Mouse (Mus musculus) C2C12 (cell line): ENCODE data around the gene Pde4dip. TPM values are rescaled to one million over a fixed set of nuclear protein-coding genes. Genes with fewer than 3 reads are reported as not detected.

Experiments used
- H3K27me3 ChIP-seq: one replicate; pipeline ENCODE4 v1.6.1; 2011; ENCODE audit not compliant: control insufficient read depth, insufficient read depth, insufficient read length
- H3K36me3 ChIP-seq: one replicate; pipeline ENCODE4 v1.6.1; 2011; ENCODE audit not compliant: control insufficient read depth, insufficient read depth
- H3K4me3 ChIP-seq: one replicate; pipeline ENCODE4 v1.5.1; 2011; ENCODE audit warnings: mild to moderate bottlenecking, control low read depth; ENCODE audit not compliant: poor library complexity, insufficient read depth, severe bottlenecking
- H3K79me2 ChIP-seq: one replicate; pipeline ENCODE4 v1.6.1; 2011; ENCODE audit not compliant: control insufficient read depth, insufficient read depth
- H3K79me3 ChIP-seq: one replicate; pipeline ENCODE4 v1.6.1; 2011; ENCODE audit warnings: low read depth, control low read depth
- H3ac ChIP-seq: one replicate; pipeline ENCODE3; 2011; ENCODE audit warnings: low read depth; ENCODE audit not compliant: control insufficient read depth, insufficient read length
- CEBPB ChIP-seq: IDR thresholded peaks from one replicate; pipeline ENCODE4 v1.6.1; 2011; ENCODE audit warnings: low read depth, mild to moderate bottlenecking, control low read depth, moderate library complexity
- CTCF ChIP-seq: IDR thresholded peaks from one replicate; pipeline ENCODE4 v1.5.1; 2011; ENCODE audit not compliant: control insufficient read depth, insufficient read depth, insufficient read length
- FOSL1 ChIP-seq: IDR thresholded peaks from one replicate; pipeline ENCODE4 v1.8.0; 2011; ENCODE audit warnings: mild to moderate bottlenecking, low read length; ENCODE audit not compliant: poor library complexity, insufficient read depth, severe bottlenecking
- MAX ChIP-seq: IDR thresholded peaks from one replicate; pipeline ENCODE4 v1.6.1; 2011; ENCODE audit warnings: mild to moderate bottlenecking, control low read depth
- MYOD1 ChIP-seq: IDR thresholded peaks from one replicate; pipeline ENCODE4 v1.6.1; 2011; ENCODE audit warnings: low read depth; ENCODE audit not compliant: control insufficient read depth, insufficient read length
- MYOG ChIP-seq: IDR thresholded peaks from one replicate; pipeline ENCODE4 v1.6.1; 2011; ENCODE audit not compliant: control insufficient read depth, insufficient read length; ENCODE audit errors: extremely low read depth
- USF1 ChIP-seq: IDR thresholded peaks from one replicate; pipeline ENCODE4 v1.6.1; 2011; ENCODE audit warnings: low read depth, mild to moderate bottlenecking, control low read depth, moderate library complexity
- polyA plus RNA-seq: library from polyadenylated mRNA; unstranded; fragments of >200 nt; fragmentation: generic; extraction: Trizol; gene quantifications from one replicate; pipeline ENCODE4 v1.2.1, GENCODE M21; 2012; ENCODE audit warnings: missing spikeins

The Pde4dip gene
- polyA plus RNA-seq, 1 experiment: 26.4 TPM

DNA sequence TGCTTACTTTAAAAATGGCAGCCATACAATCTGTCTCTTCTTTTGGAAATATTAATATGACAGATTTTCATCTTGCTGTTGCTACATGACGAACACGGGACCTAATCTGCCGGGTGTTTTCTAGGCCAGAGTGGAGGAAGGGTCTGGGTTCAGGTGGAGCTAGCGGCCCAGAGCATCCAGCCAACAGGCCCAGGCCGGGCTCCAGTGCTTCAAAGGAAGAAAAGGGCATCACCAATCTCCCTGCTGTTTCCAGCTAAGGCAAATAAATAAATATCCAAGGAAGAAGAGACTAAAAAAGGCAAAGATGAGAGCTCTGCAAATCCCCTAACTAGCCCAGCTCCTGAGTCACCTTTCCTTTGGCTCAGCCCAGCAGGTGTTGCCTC lies 731 bp downstream of the Pde4dip start:
- no peak overlapping the region for H3K4me3 ChIP-seq
- H3K79me2 ChIP-seq: no peaks in the 10 kb centered on the region
- TF ChIP-seq CEBPB (no peak), MYOG (no peak), FOSL1 (no peak), CTCF (no peak), MAX (no peak), USF1 (no peak), MYOD1 (no peak)

DNA sequence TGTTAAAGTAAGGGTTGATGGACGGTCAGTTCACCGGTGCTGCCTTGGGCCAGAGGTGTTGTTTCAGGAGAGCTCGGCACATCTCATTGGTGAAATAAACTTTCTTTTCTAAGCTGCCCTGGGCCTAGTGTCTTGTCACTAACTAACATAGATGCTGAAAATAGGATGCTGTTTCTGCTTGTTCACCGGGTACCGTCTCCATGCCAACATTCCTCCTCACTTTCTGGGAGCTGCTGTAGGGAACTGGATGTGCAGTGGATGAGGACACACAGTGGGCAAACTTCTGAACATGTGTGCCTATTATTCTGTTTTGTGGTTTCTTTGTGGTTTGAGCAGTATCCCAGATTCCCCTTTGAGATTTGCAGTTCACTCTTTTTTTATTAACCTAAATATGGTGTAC lies 6.9 kb downstream of the Pde4dip start:
- Histone ChIP-seq H3ac (no peak overlapping the region), H3K79me2 (no peaks in the 10 kb centered on the region), H3K79me3 (no peaks in the 10 kb centered on the region), H3K36me3 (no peaks in the 10 kb centered on the region), H3K27me3 (no peaks in the 10 kb centered on the region), H3K4me3 (no peak overlapping the region)
- no peak for TF ChIP-seq FOSL1
- no peak for TF ChIP-seq USF1
- TF ChIP-seq MYOG: no peak
- TF ChIP-seq MYOD1: no peak
- TF ChIP-seq CEBPB: no peak
- no peak for TF ChIP-seq MAX
- TF ChIP-seq CTCF: no peak

More for the DNA sequence above, 731 bp downstream of the Pde4dip start:
- H3ac ChIP-seq: no peak overlapping the region
- H3K36me3 ChIP-seq: no peaks in the 10 kb centered on the region
- H3K79me3 ChIP-seq: no peaks in the 10 kb centered on the region
- H3K27me3 ChIP-seq: peaks cover 23% of the 10 kb centered on the region

DNA sequence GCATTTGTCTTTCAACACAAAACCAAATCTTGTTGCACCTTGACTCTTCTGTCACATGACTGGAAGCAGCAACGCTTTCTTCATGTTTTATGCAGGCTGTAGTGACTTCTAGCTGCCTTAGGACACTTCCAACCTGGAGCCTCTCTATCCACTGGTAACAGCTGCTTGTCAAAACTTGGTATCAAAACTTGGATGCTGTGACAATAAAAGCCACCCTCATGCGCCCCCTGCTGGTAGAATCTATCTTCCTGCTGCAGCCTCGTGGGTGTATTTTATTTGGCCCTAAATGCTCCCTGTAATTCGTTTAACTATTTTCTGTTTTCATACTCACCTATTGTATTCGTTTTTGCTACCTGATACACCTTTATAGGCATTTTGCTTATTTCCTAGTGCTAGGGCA lies 9.3 kb downstream of the Pde4dip start:
- Histone ChIP-seq H3K4me3 (no peak overlapping the region), H3ac (no peak overlapping the region), H3K36me3 (no peaks in the 10 kb centered on the region), H3K79me3 (no peaks in the 10 kb centered on the region), H3K79me2 (no peaks in the 10 kb centered on the region), H3K27me3 (no peaks in the 10 kb centered on the region)
- TF ChIP-seq CTCF (peak; percentile 65), FOSL1 (no peak)

DNA sequence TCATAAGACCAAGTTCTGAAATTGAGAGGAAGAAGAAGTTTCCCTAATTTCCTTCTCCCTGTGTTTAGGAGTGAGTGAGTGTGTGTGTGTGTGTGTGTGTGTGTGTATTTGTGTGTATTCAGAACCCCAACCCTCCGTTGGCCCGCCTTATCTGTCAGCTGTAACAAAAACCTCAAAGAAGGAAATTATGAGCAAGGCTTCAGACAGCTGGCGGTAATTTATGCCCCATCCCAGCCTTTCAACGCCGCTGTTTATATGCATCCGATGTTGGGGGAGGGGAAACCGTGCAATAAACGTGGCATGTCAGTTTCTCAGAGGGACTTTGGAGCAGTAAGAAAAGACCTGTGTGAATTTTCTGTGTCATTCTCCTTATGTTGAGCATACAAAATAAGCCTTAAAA lies 12.2 kb downstream of the Pde4dip start:
- no peak overlapping the region for H3ac ChIP-seq
- TF ChIP-seq MAX: no peak
- no peak for TF ChIP-seq CTCF
- TF ChIP-seq FOSL1: no peak
- TF ChIP-seq MYOG: no peak
- H3K36me3 ChIP-seq: no peaks in the 10 kb centered on the region
- H3K4me3 ChIP-seq: no peak overlapping the region
- no peaks in the 10 kb centered on the region for H3K79me3 ChIP-seq
- no peaks in the 10 kb centered on the region for H3K79me2 ChIP-seq
- H3K27me3 ChIP-seq: no peaks in the 10 kb centered on the region

DNA sequence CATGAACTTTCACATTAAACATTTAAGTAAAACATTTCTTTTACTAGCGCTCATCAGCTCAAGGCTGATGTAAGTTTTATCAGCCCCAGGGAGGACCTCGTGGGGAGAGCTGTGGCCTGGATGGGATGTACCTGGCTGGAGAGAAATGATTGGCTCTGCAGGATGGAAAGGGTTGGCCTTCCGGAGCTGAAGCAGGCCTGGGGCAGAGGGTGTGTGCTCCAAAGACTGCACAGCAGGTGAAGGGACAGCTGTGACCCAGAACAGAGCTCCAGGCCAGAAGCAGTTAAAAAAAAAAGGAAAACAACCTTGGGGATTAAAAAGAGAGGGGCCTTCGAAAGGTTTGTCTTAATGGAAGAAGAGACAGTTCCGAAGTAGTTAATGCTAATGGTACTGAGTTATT lies 13.7 kb downstream of the Pde4dip start:
- no peak overlapping the region for H3K4me3 ChIP-seq
- H3K27me3 ChIP-seq: no peaks in the 10 kb centered on the region
- TF ChIP-seq MAX: no peak
- no peak for TF ChIP-seq CTCF
- no peak for TF ChIP-seq FOSL1
- no peak for TF ChIP-seq MYOG
- no peak for TF ChIP-seq USF1
- TF ChIP-seq CEBPB: no peak
- TF ChIP-seq MYOD1: no peak
- no peaks in the 10 kb centered on the region for H3K79me3 ChIP-seq
- no peaks in the 10 kb centered on the region for H3K36me3 ChIP-seq
- no peaks in the 10 kb centered on the region for H3K79me2 ChIP-seq
- no peak overlapping the region for H3ac ChIP-seq

DNA sequence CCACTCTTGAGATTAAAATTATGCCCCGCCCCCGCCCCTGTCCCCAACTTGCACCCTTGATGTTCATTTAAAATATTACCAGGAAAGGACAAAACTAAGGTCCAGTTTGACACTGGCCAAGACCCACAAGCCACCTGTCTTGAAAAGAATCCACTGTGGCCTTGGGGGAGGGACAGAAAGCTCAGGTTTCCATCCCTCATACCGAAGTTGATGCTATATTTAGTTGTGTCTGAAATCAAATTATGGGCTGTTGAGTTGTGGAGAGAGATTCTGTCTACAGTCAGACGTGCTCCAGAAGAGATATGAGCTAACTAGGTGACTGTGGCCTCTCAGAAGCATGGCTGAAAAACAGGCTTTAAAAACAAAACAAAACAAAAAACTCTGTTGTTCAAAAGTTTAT lies 18.8 kb downstream of the Pde4dip start:
- Histone ChIP-seq H3K36me3 (no peaks in the 10 kb centered on the region), H3ac (no peak overlapping the region), H3K79me2 (no peaks in the 10 kb centered on the region), H3K4me3 (no peak overlapping the region), H3K27me3 (no peaks in the 10 kb centered on the region), H3K79me3 (no peaks in the 10 kb centered on the region)
- peak; percentile 55 for TF ChIP-seq MYOD1
- no peak for TF ChIP-seq CTCF

DNA sequence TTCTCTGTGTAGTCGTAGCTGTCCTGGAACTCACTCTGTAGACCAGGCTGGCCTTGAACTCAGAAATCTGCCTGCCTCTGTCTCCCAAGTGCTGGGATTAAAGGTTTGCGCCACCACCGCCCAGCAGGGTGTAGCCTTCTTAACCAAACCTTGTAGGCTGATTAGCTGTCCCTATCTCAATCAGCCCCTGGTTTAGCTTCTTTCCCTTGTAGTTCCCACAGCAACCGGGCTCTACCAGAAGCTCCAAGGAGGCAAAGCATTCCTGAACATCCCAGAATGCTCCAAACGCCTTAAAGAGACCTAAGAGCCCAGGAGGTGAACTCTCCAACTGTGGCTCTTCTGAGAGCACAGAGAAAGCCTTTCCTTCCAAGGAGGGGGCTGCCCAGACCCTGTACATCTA lies 19.8 kb downstream of the Pde4dip start:
- Histone ChIP-seq H3K27me3 (no peaks in the 10 kb centered on the region), H3K79me2 (no peaks in the 10 kb centered on the region)
- TF ChIP-seq MAX (no peak), CEBPB (no peak), CTCF (no peak), FOSL1 (no peak), MYOG (no peak), USF1 (no peak), MYOD1 (no peak)

More for the DNA sequence above, 19.8 kb downstream of the Pde4dip start:
- Histone ChIP-seq H3K79me3 (no peaks in the 10 kb centered on the region), H3K36me3 (no peaks in the 10 kb centered on the region), H3ac (no peak overlapping the region), H3K4me3 (no peak overlapping the region)
